Mouse (Mus musculus) ZHBTc4 (cell line): ENCODE data around the gene Hdac4.

ENCODE experiments used
- DNase-seq: peaks from one replicate; pipeline ENCODE4 v3.0.0-alpha.2; 2011; ENCODE audit warnings: low read depth, low spot score

The Hdac4 gene

GRCm38 (mm10) chr1:92178021-92178895 lies 17.2 kb downstream of the Hdac4 start:
- DNase-seq: peak; percentile 18

GRCm38 (mm10) chr1:92177599-92177998 lies 17.9 kb downstream of the Hdac4 start:
- DNase-seq: no peak

- no peak for DNase-seq
These were observed 18.3 kb downstream of the Hdac4 start for GRCm38 (mm10) chr1:92177196-92177595.

- DNase-seq: no peak
These were observed 20.2 kb downstream of the Hdac4 start for GRCm38 (mm10) chr1:92175266-92175665.

- no peak for DNase-seq
These were observed 20.6 kb downstream of the Hdac4 start for GRCm38 (mm10) chr1:92174898-92175255.

- no peak for DNase-seq
These were observed 21.1 kb downstream of the Hdac4 start for GRCm38 (mm10) chr1:92174251-92174897.

- DNase-seq: no peak
These were observed 24.8 kb downstream of the Hdac4 start for GRCm38 (mm10) chr1:92170616-92171235.

GRCm38 (mm10) chr1:92169776-92170055 lies 25.8 kb downstream of the Hdac4 start:
- no peak for DNase-seq

- no peak for DNase-seq
These were observed 26.4 kb downstream of the Hdac4 start for GRCm38 (mm10) chr1:92168900-92169775.

GRCm38 (mm10) chr1:92163932-92164331 lies 31.6 kb downstream of the Hdac4 start:
- DNase-seq: no peak

- no peak for DNase-seq
These were observed 35.7 kb downstream of the Hdac4 start for GRCm38 (mm10) chr1:92159804-92160203.

GRCm38 (mm10) chr1:92150201-92150600 lies 45.3 kb downstream of the Hdac4 start:
- DNase-seq: no peak

GRCm38 (mm10) chr1:92148527-92148926 lies 47.0 kb downstream of the Hdac4 start:
- no peak for DNase-seq

GRCm38 (mm10) chr1:92144868-92145534 lies 50.5 kb downstream of the Hdac4 start:
- no peak for DNase-seq

- DNase-seq: no peak
These were observed 52.1 kb downstream of the Hdac4 start for GRCm38 (mm10) chr1:92143331-92143895.

GRCm38 (mm10) chr1:92142793-92143192 lies 52.7 kb downstream of the Hdac4 start:
- DNase-seq: no peak

GRCm38 (mm10) chr1:92139001-92139400 lies 56.5 kb downstream of the Hdac4 start:
- no peak for DNase-seq

GRCm38 (mm10) chr1:92137136-92137848 lies 58.2 kb downstream of the Hdac4 start:
- DNase-seq: no peak

- DNase-seq: no peak
These were observed 59.1 kb downstream of the Hdac4 start for GRCm38 (mm10) chr1:92136362-92136761.

- no peak for DNase-seq
These were observed 63.3 kb downstream of the Hdac4 start for GRCm38 (mm10) chr1:92132181-92132580.
